Mouse (Mus musculus) C2C12 (cell line): Measurements from ENCODE around the gene Isyna1.

Experiments used
- CTCF ChIP-seq: IDR thresholded peaks from one replicate; pipeline ENCODE4 v1.5.1; 2011; ENCODE audit not compliant: control insufficient read depth, insufficient read depth, insufficient read length
- MAX ChIP-seq: IDR thresholded peaks from one replicate; pipeline ENCODE4 v1.6.1; 2011; ENCODE audit warnings: mild to moderate bottlenecking, control low read depth

DNA sequence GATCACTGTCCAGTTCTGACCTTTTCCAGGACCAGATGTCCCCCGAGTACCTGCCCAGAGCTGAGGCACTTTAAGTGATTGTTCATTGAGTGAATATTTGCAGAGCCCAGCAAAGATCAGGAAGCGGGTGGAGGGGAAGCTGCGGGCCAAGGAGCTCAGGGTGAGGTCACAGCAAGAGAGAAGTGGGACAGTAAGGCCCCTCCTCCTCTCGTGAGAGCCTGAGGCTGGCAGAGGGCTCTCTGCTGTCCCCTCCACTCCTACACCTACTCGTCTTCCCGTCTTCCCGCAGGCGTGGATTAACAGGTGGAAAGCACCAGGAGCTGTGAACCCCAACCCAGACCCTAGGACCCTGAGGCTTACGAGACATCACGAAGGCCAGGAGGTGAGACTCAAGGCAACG lies 22.5 kb downstream of the Isyna1 start:
- TF ChIP-seq CTCF (no peak), MAX (no peak)
